Mouse (Mus musculus): ENCODE results near the gene Fkbp4. TPM values are rescaled to one million over a fixed set of nuclear protein-coding genes. Genes with fewer than 3 reads are reported as not detected.

The Fkbp4 gene
- polyA plus RNA-seq, 1 experiment from 2014 or later, result 489 TPM

GRCm38 (mm10) chr6:128432356-128432915, 6.0 kb downstream of the Fkbp4 start:
- Histone ChIP-seq H3K4me3 (ENCODE audit: low read depth, low read length) (no peak overlapping the region), H3K4me1 (replicated peaks; ENCODE audit: control insufficient read depth, insufficient read depth, low read length) (peaks cover 10% of the 10 kb centered on the region; the same call in 1 of the 2 replicates), H3K27me3 (replicated peaks; ENCODE audit: control insufficient read depth, insufficient read depth, low read length) (no peaks in the 10 kb centered on the region), H3K36me3 (ENCODE audit: control insufficient read depth, insufficient read depth, low read length) (peaks cover 88% of the 10 kb centered on the region), H3K27ac (ENCODE audit: low read depth) (no peak overlapping the region), H3K9ac (ENCODE audit: low read length) (no peak overlapping the region), H3K9me3 (ENCODE audit: control insufficient read depth, low read length) (no peaks in the 10 kb centered on the region), H3K4me2 (ENCODE audit: low read length) (no peak overlapping the region)
- DNase-seq (ENCODE audit: low spot score) (no peak), ATAC-seq (replicated peaks; ENCODE audit: low FRiP score, low TSS enrichment, low read depth) (no peak)
- WGBS, result 94% methylated on average over 13 of the region's 13 CpGs

- ATAC-seq (replicated peaks; ENCODE audit: low FRiP score, low TSS enrichment, low read depth), result 0 out of 2 replicates have a peak, but pooled peaks have one; percentile 14
Measured at GRCm38 (mm10) chr6:128429826-128430225, 8.7 kb downstream of the Fkbp4 start.

GRCm38 (mm10) chr6:128429300-128429699, 9.2 kb downstream of the Fkbp4 start:
- WGBS, result 93% methylated on average over 2 of the region's 2 CpGs
- H3K4me3 ChIP-seq (ENCODE audit: low read depth, low read length), result no peak overlapping the region
- no peaks in the 10 kb centered on the region for H3K27me3 ChIP-seq (replicated peaks; ENCODE audit: control insufficient read depth, insufficient read depth, low read length)
- H3K9ac ChIP-seq (ENCODE audit: low read length), result no peak overlapping the region
- H3K36me3 ChIP-seq (ENCODE audit: control insufficient read depth, insufficient read depth, low read length), result peaks cover 66% of the 10 kb centered on the region
- no peak overlapping the region for H3K4me2 ChIP-seq (ENCODE audit: low read length)
- no peak overlapping the region for H3K27ac ChIP-seq (ENCODE audit: low read depth)
- no peak for DNase-seq (ENCODE audit: low spot score)
- no peak for ATAC-seq (replicated peaks; ENCODE audit: low FRiP score, low TSS enrichment, low read depth)
- H3K9me3 ChIP-seq (ENCODE audit: control insufficient read depth, low read length), result no peaks in the 10 kb centered on the region
- H3K4me1 ChIP-seq (replicated peaks; ENCODE audit: control insufficient read depth, insufficient read depth, low read length), result 0 out of 2 replicates have a peak, but pooled peaks cover 3% of the 10 kb centered on the region

More at GRCm38 (mm10) chr6:128429826-128430225, 8.7 kb downstream of the Fkbp4 start:
- H3K4me2 ChIP-seq (ENCODE audit: low read length), result no peak overlapping the region
- DNase-seq (ENCODE audit: low spot score), result no peak
- H3K4me3 ChIP-seq (ENCODE audit: low read depth, low read length), result no peak overlapping the region
- H3K9me3 ChIP-seq (ENCODE audit: control insufficient read depth, low read length), result no peaks in the 10 kb centered on the region
- no peaks in the 10 kb centered on the region for H3K27me3 ChIP-seq (replicated peaks; ENCODE audit: control insufficient read depth, insufficient read depth, low read length)
- peaks cover 71% of the 10 kb centered on the region for H3K36me3 ChIP-seq (ENCODE audit: control insufficient read depth, insufficient read depth, low read length)
- no peak overlapping the region for H3K27ac ChIP-seq (ENCODE audit: low read depth)
- WGBS, result 87% methylated on average over 6 of the region's 6 CpGs
- 0 out of 2 replicates have a peak, but pooled peaks cover 3% of the 10 kb centered on the region for H3K4me1 ChIP-seq (replicated peaks; ENCODE audit: control insufficient read depth, insufficient read depth, low read length)
- no peak overlapping the region for H3K9ac ChIP-seq (ENCODE audit: low read length)

GRCm38 (mm10) chr6:128427571-128427970, 10.9 kb downstream of the Fkbp4 start:
- H3K4me1 ChIP-seq (replicated peaks; ENCODE audit: control insufficient read depth, insufficient read depth, low read length), result 0 out of 2 replicates have a peak, but pooled peaks cover 3% of the 10 kb centered on the region
- DNase-seq (ENCODE audit: low spot score) (no peak), ATAC-seq (replicated peaks; ENCODE audit: low FRiP score, low TSS enrichment, low read depth) (no peak)
- H3K9me3 ChIP-seq (ENCODE audit: control insufficient read depth, low read length), result no peaks in the 10 kb centered on the region
- no peak overlapping the region for H3K4me2 ChIP-seq (ENCODE audit: low read length)
- no peak overlapping the region for H3K9ac ChIP-seq (ENCODE audit: low read length)
- H3K27me3 ChIP-seq (replicated peaks; ENCODE audit: control insufficient read depth, insufficient read depth, low read length), result no peaks in the 10 kb centered on the region
- no peak overlapping the region for H3K4me3 ChIP-seq (ENCODE audit: low read depth, low read length)
- WGBS, result 90% methylated on average over 5 of the region's 5 CpGs
- H3K27ac ChIP-seq (ENCODE audit: low read depth), result no peak overlapping the region
- peaks cover 49% of the 10 kb centered on the region for H3K36me3 ChIP-seq (ENCODE audit: control insufficient read depth, insufficient read depth, low read length)

- Histone ChIP-seq H3K27ac (ENCODE audit: low read depth) (peak overlapping the region; percentile 93), H3K36me3 (ENCODE audit: control insufficient read depth, insufficient read depth, low read length) (peaks cover 30% of the 10 kb centered on the region), H3K9ac (ENCODE audit: low read length) (peak overlapping the region; percentile 69), H3K4me3 (ENCODE audit: low read depth, low read length) (peak overlapping the region; percentile 73), H3K27me3 (replicated peaks; ENCODE audit: control insufficient read depth, insufficient read depth, low read length) (no peaks in the 10 kb centered on the region), H3K4me2 (ENCODE audit: low read length) (peak overlapping the region; percentile 72), H3K9me3 (ENCODE audit: control insufficient read depth, low read length) (no peaks in the 10 kb centered on the region), H3K4me1 (replicated peaks; ENCODE audit: control insufficient read depth, insufficient read depth, low read length) (0 out of 2 replicates have a peak, but pooled peaks cover 3% of the 10 kb centered on the region)
- DNase-seq (ENCODE audit: low spot score), result no peak
- WGBS, result 21% methylated on average over 9 of the region's 9 CpGs
- no peak for ATAC-seq (replicated peaks; ENCODE audit: low FRiP score, low TSS enrichment, low read depth)
Measured at GRCm38 (mm10) chr6:128425046-128425445, 13.4 kb downstream of the Fkbp4 start.

GRCm38 (mm10) chr6:128424269-128425019, 14.0 kb downstream of the Fkbp4 start, which contains the start of gene Itfg2:
Itfg2 (minus strand) TSS chr6:128424931.
- H3K4me1 ChIP-seq (replicated peaks; ENCODE audit: control insufficient read depth, insufficient read depth, low read length), result 0 out of 2 replicates have a peak, but pooled peaks cover 3% of the 10 kb centered on the region
- H3K27me3 ChIP-seq (replicated peaks; ENCODE audit: control insufficient read depth, insufficient read depth, low read length), result no peaks in the 10 kb centered on the region
- H3K9me3 ChIP-seq (ENCODE audit: control insufficient read depth, low read length), result no peaks in the 10 kb centered on the region
- WGBS, result under 1% methylated on average over 42 of the region's 42 CpGs
- peak within 1 kb of the TSS; percentile 72 for H3K4me2 ChIP-seq (ENCODE audit: low read length)
- DNase-seq (ENCODE audit: low spot score) (peak; percentile 98), ATAC-seq (replicated peaks; ENCODE audit: low FRiP score, low TSS enrichment, low read depth) (peak; percentile 92)
- H3K9ac ChIP-seq (ENCODE audit: low read length), result peak within 1 kb of the TSS; percentile 69
- H3K36me3 ChIP-seq (ENCODE audit: control insufficient read depth, insufficient read depth, low read length), result peaks cover 24% of the 10 kb centered on the region
- peak within 1 kb of the TSS; percentile 73 for H3K4me3 ChIP-seq (ENCODE audit: low read depth, low read length)
- H3K27ac ChIP-seq (ENCODE audit: low read depth), result peak within 1 kb of the TSS; percentile 93

GRCm38 (mm10) chr6:128423496-128424268, 14.8 kb downstream of the Fkbp4 start:
- WGBS, result 38% methylated on average over 15 of the region's 16 CpGs
- Histone ChIP-seq H3K4me2 (ENCODE audit: low read length) (peak overlapping the region; percentile 72), H3K9ac (ENCODE audit: low read length) (peak overlapping the region; percentile 69), H3K27ac (ENCODE audit: low read depth) (peak overlapping the region; percentile 93), H3K9me3 (ENCODE audit: control insufficient read depth, low read length) (no peaks in the 10 kb centered on the region), H3K4me1 (replicated peaks; ENCODE audit: control insufficient read depth, insufficient read depth, low read length) (0 out of 2 replicates have a peak, but pooled peaks cover 3% of the 10 kb centered on the region), H3K36me3 (ENCODE audit: control insufficient read depth, insufficient read depth, low read length) (peaks cover 16% of the 10 kb centered on the region; the same call in 1 of the 2 replicates), H3K4me3 (ENCODE audit: low read depth, low read length) (peak overlapping the region; percentile 73), H3K27me3 (replicated peaks; ENCODE audit: control insufficient read depth, insufficient read depth, low read length) (no peaks in the 10 kb centered on the region)
- DNase-seq (ENCODE audit: low spot score) (no peak), ATAC-seq (replicated peaks; ENCODE audit: low FRiP score, low TSS enrichment, low read depth) (no peak)

GRCm38 (mm10) chr6:128421480-128421879, 17.0 kb downstream of the Fkbp4 start:
- H3K9ac ChIP-seq (ENCODE audit: low read length), result no peak overlapping the region
- no peak overlapping the region for H3K4me3 ChIP-seq (ENCODE audit: low read depth, low read length)
- peaks cover 5% of the 10 kb centered on the region; the same call in 1 of the 2 replicates for H3K36me3 ChIP-seq (ENCODE audit: control insufficient read depth, insufficient read depth, low read length)
- H3K27ac ChIP-seq (ENCODE audit: low read depth), result no peak overlapping the region
- no peaks in the 10 kb centered on the region for H3K27me3 ChIP-seq (replicated peaks; ENCODE audit: control insufficient read depth, insufficient read depth, low read length)
- WGBS, result 91% methylated on average over 3 of the region's 3 CpGs
- H3K9me3 ChIP-seq (ENCODE audit: control insufficient read depth, low read length), result no peaks in the 10 kb centered on the region
- ATAC-seq (replicated peaks; ENCODE audit: low FRiP score, low TSS enrichment, low read depth) (no peak), DNase-seq (ENCODE audit: low spot score) (no peak)
- no peak overlapping the region for H3K4me2 ChIP-seq (ENCODE audit: low read length)
- 0 out of 2 replicates have a peak, but pooled peaks cover 3% of the 10 kb centered on the region for H3K4me1 ChIP-seq (replicated peaks; ENCODE audit: control insufficient read depth, insufficient read depth, low read length)

Measured in intestine, embryonic 14.5 days (tissue).